Mouse (Mus musculus): Measurements from ENCODE around the gene Nt5c2.

GRCm38 (mm10) chr19:47014447-47015381 lies at the start of gene Nt5c2, which contains the start of gene Ina:
- TF ChIP-seq POLR2A (IDR thresholded peaks at IDR 0.05; ENCODE audit: low read depth, low read length) = no peak
- TF ChIP-seq CTCF (IDR thresholded peaks at IDR 0.05; ENCODE audit: borderline replicate concordance, insufficient read depth, low read length) = no peak
